Mouse (Mus musculus): ENCODE measurements around the gene Dennd2a. TPM values are rescaled to one million over a fixed set of nuclear protein-coding genes. Genes with fewer than 3 reads are reported as not detected.
"Not testable (repeated sequence)": the region's sequence is repeated elsewhere in the genome, so short reads cannot be mapped to it uniquely, and the experiment has no call there.

Gene Dennd2a
- total and polyA plus RNA-seq, 3 experiments = 6.0 to 14.6 (median 7.5) TPM

- DNase-seq = peak; percentile 83
Observed at GRCm38 (mm10) chr6:39419851-39420721, 137.6 kb downstream of the Dennd2a start, which contains the start of gene Mkrn1. Gene Mkrn1, minus strand, starts transcription at chr6:39420462.

DNA sequence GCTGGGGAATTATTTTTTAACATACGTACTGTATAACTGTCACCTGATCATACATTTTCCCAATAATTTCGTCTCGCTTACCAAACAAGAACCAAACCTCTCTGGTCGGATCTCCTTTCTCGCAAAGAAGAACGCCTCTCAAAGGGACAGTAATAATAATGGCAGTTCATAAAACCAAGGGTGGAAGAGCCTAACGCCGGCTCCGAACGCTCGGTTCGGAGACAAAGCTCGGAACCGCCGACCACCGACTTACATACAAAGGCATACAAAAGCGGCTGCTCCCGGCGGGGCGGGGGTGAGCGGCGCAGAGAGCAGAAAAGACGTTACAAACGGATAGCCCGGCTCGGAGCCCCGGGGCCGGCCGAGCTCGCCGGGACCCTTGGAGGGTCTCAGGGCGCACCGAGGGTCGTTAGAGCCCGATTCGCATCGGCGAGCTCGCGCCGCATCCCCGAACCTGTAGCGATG is 138.2 kb downstream of the Dennd2a start:
- no peak for DNase-seq

DNA sequence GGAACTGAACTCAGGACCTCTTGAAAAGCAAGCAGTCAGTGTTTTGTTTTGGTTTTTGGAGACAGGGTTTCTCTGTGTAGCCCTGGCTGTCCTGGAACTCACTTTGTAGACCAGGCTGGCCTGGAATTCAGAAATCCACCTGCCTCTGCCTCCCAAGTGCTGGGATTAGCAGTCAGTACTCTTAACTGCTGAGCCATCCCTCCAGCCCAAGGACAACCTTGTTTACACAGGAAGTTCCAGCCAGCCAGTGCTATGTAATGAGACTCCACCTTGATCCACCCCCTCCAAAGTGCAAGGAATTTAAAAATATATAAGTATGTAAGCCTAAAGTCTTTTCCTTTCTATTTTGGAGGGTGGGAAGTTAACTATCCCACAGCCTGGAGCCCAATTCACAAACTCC is 141.0 kb downstream of the Dennd2a start:
- not testable (repeated sequence) for DNase-seq

GRCm38 (mm10) chr6:39415762-39416161 is 141.9 kb downstream of the Dennd2a start:
- peak; percentile 65 for DNase-seq

GRCm38 (mm10) chr6:39414106-39414505 is 143.6 kb downstream of the Dennd2a start:
- no peak for DNase-seq

Other genes starting within 250 kb of the Dennd2a start
- gene Slc37a3, start 180.2 kb downstream of the Dennd2a start, total RNA-seq (2021) = 10 to 100 TPM; 33.7 to 40.5 TPM
- gene Slc37a3, start 180.2 kb downstream of the Dennd2a start, polyA plus RNA-seq (2012; rRNA removed) = 7.9 and 8.4 TPM in 2 replicates
- under 1 TPM; 0.23 to 0.73 TPM for gene Rab19, start 176.7 kb downstream of the Dennd2a start, total RNA-seq (2021)
- gene Rab19, start 176.7 kb downstream of the Dennd2a start, polyA plus RNA-seq (2012; rRNA removed) = 0.37 TPM in 1 of 2 replicates, not detected in the other
- gene Mkrn1, start 137.4 kb downstream of the Dennd2a start, total RNA-seq (2021) = 10 to 100 TPM; 67.9 to 69.7 TPM
- 24.1 and 30.1 TPM in 2 replicates for gene Mkrn1, start 137.4 kb downstream of the Dennd2a start, polyA plus RNA-seq (2012; rRNA removed)
- 10 to 100 TPM; 20.4 to 27.3 TPM for gene Adck2, start 16.0 kb upstream of the Dennd2a start, total RNA-seq (2021)
- 18.7 and 20.7 TPM in 2 replicates for gene Adck2, start 16.0 kb upstream of the Dennd2a start, polyA plus RNA-seq (2012; rRNA removed)
- gene Gm42420, start 27.9 kb upstream of the Dennd2a start, total RNA-seq (2021) = not detected
- 0.52 and 0.54 TPM in 2 replicates for gene Gm42420, start 27.9 kb upstream of the Dennd2a start, polyA plus RNA-seq (2012; rRNA removed)
- 100 to 1,000 TPM; 137 to 247 TPM for gene Ndufb2, start 34.7 kb upstream of the Dennd2a start, total RNA-seq (2021)
- gene Ndufb2, start 34.7 kb upstream of the Dennd2a start, polyA plus RNA-seq (2012; rRNA removed) = 964 and 1,102 TPM in 2 replicates
- 10 to 100 TPM; 29.2 to 41.6 TPM for gene Braf, start 167.6 kb upstream of the Dennd2a start, total RNA-seq (2021)
- 3.1 and 4.0 TPM in 2 replicates for gene Braf, start 167.6 kb upstream of the Dennd2a start, polyA plus RNA-seq (2012; rRNA removed)

Data from adrenal gland, adult 2 months (tissue).